Mouse (Mus musculus): ENCODE results near the gene Treml1. TPM values are rescaled to one million over a fixed set of nuclear protein-coding genes. Genes with fewer than 3 reads are reported as not detected.
A peak's percentile ranks its signal among the peaks of the same experiment; 100 is the strongest.

Gene Treml1
- polyA plus RNA-seq, 1 experiment, result 0.11 TPM

GRCm38 (mm10) chr17:48325638-48326037 lies 34.1 kb upstream of the Treml1 start:
- 85% methylated on average over 11 of the region's 11 CpGs for WGBS
- no peak overlapping the region for H3K4me3 ChIP-seq (replicated peaks; ENCODE audit: insufficient read depth, low read depth, low read length)

GRCm38 (mm10) chr17:48326656-48327055 lies 33.1 kb upstream of the Treml1 start:
- Histone ChIP-seq H3K4me1 (ENCODE audit: control insufficient read depth, insufficient read depth, low read length) (no peaks in the 10 kb centered on the region), H3K27me3 (ENCODE audit: control insufficient read depth, insufficient read depth, low read length) (no peaks in the 10 kb centered on the region), H3K27ac (ENCODE audit: insufficient read depth, low read length) (no peak overlapping the region), H3K4me3 (replicated peaks; ENCODE audit: insufficient read depth, low read depth, low read length) (no peak overlapping the region)
- no peak for DNase-seq
- TF ChIP-seq CTCF (IDR thresholded peaks at IDR 0.05; ENCODE audit: borderline replicate concordance, insufficient read depth, low read depth, low read length) (no peak), POLR2A (IDR thresholded peaks at IDR 0.05; ENCODE audit: borderline replicate concordance, insufficient read depth, low read length) (no peak)
- WGBS, result 79% methylated on average over 4 of the region's 4 CpGs

More at GRCm38 (mm10) chr17:48325638-48326037, 34.1 kb upstream of the Treml1 start:
- no peak for DNase-seq
- Histone ChIP-seq H3K4me1 (ENCODE audit: control insufficient read depth, insufficient read depth, low read length) (no peaks in the 10 kb centered on the region), H3K27me3 (ENCODE audit: control insufficient read depth, insufficient read depth, low read length) (no peaks in the 10 kb centered on the region), H3K27ac (ENCODE audit: insufficient read depth, low read length) (no peak overlapping the region)
- TF ChIP-seq POLR2A (IDR thresholded peaks at IDR 0.05; ENCODE audit: borderline replicate concordance, insufficient read depth, low read length), result no peak
- TF ChIP-seq CTCF (IDR thresholded peaks at IDR 0.05; ENCODE audit: borderline replicate concordance, insufficient read depth, low read depth, low read length), result no peak

DNA sequence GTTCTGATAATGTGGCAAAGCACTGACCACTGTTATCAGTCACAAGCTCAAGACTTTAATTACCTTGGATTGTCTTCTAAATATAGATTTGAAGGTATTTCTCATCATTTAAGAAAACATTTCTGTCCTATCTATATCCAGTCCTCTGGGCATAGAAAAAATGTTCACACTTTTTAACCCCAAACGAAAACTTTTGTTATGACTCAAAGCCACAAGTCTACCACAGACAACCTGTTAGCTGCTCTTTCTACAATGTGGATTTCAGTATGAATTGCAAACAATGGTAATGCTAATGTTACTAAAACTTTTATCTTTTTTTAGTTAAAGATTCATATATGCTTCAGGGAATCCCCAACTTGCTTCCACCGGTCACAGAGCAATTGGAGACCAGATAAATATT lies 27.2 kb upstream of the Treml1 start:
- Histone ChIP-seq H3K27ac (ENCODE audit: insufficient read depth, low read length) (no peak overlapping the region), H3K27me3 (ENCODE audit: control insufficient read depth, insufficient read depth, low read length) (no peaks in the 10 kb centered on the region), H3K4me3 (replicated peaks; ENCODE audit: insufficient read depth, low read depth, low read length) (no peak overlapping the region), H3K4me1 (ENCODE audit: control insufficient read depth, insufficient read depth, low read length) (no peaks in the 10 kb centered on the region)
- 88% methylated on average over 2 of the region's 2 CpGs for WGBS
- TF ChIP-seq POLR2A (IDR thresholded peaks at IDR 0.05; ENCODE audit: borderline replicate concordance, insufficient read depth, low read length), result no peak
- no peak for TF ChIP-seq CTCF (IDR thresholded peaks at IDR 0.05; ENCODE audit: borderline replicate concordance, insufficient read depth, low read depth, low read length)
- DNase-seq, result no peak

DNA sequence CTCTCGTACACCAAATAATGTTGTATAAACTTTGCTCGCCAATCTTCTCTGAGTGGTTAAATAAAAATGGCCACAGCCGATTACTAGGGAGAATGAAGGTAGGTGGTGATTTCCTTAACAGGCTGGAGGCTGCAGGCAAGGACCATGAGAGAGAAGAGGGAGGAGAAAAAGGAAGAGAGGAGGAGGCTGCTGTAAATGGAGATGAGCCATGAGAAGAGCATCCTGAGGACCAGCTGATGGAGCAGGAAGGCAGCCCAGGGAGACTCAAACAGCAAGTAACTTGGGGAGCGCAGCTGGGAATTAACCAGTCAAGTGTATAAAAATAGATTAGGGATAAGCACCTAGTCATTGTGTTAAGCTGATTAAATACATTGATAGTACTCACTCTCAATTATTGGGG lies 25.5 kb upstream of the Treml1 start:
- 91% methylated on average over 4 of the region's 4 CpGs for WGBS
- no peak for DNase-seq

GRCm38 (mm10) chr17:48336857-48337256 lies 22.9 kb upstream of the Treml1 start:
- Histone ChIP-seq H3K4me1 (ENCODE audit: control insufficient read depth, insufficient read depth, low read length) (no peaks in the 10 kb centered on the region), H3K4me3 (replicated peaks; ENCODE audit: insufficient read depth, low read depth, low read length) (no peak overlapping the region), H3K27me3 (ENCODE audit: control insufficient read depth, insufficient read depth, low read length) (no peaks in the 10 kb centered on the region), H3K27ac (ENCODE audit: insufficient read depth, low read length) (no peak overlapping the region)
- DNase-seq, result peak; percentile 31 to 49
- 3% methylated on average over 6 of the region's 6 CpGs for WGBS
- TF ChIP-seq POLR2A (IDR thresholded peaks at IDR 0.05; ENCODE audit: borderline replicate concordance, insufficient read depth, low read length) (no peak), CTCF (IDR thresholded peaks at IDR 0.05; ENCODE audit: borderline replicate concordance, insufficient read depth, low read depth, low read length) (peak; percentile 71)

More for the DNA sequence above, 25.5 kb upstream of the Treml1 start:
- TF ChIP-seq POLR2A (IDR thresholded peaks at IDR 0.05; ENCODE audit: borderline replicate concordance, insufficient read depth, low read length) (no peak), CTCF (IDR thresholded peaks at IDR 0.05; ENCODE audit: borderline replicate concordance, insufficient read depth, low read depth, low read length) (no peak)
- H3K27ac ChIP-seq (ENCODE audit: insufficient read depth, low read length), result no peak overlapping the region
- no peak overlapping the region for H3K4me3 ChIP-seq (replicated peaks; ENCODE audit: insufficient read depth, low read depth, low read length)
- H3K4me1 ChIP-seq (ENCODE audit: control insufficient read depth, insufficient read depth, low read length), result no peaks in the 10 kb centered on the region
- H3K27me3 ChIP-seq (ENCODE audit: control insufficient read depth, insufficient read depth, low read length), result no peaks in the 10 kb centered on the region

- WGBS, result 31% methylated on average over 1 of the region's 1 CpGs
- H3K4me1 ChIP-seq (ENCODE audit: control insufficient read depth, insufficient read depth, low read length), result no peaks in the 10 kb centered on the region
- TF ChIP-seq CTCF (IDR thresholded peaks at IDR 0.05; ENCODE audit: borderline replicate concordance, insufficient read depth, low read depth, low read length), result no peak
- no peak for TF ChIP-seq POLR2A (IDR thresholded peaks at IDR 0.05; ENCODE audit: borderline replicate concordance, insufficient read depth, low read length)
- no peak overlapping the region for H3K27ac ChIP-seq (ENCODE audit: insufficient read depth, low read length)
- no peak for DNase-seq
- no peak overlapping the region for H3K4me3 ChIP-seq (replicated peaks; ENCODE audit: insufficient read depth, low read depth, low read length)
- no peaks in the 10 kb centered on the region for H3K27me3 ChIP-seq (ENCODE audit: control insufficient read depth, insufficient read depth, low read length)
Observed at GRCm38 (mm10) chr17:48340267-48340666, 19.4 kb upstream of the Treml1 start.

DNA sequence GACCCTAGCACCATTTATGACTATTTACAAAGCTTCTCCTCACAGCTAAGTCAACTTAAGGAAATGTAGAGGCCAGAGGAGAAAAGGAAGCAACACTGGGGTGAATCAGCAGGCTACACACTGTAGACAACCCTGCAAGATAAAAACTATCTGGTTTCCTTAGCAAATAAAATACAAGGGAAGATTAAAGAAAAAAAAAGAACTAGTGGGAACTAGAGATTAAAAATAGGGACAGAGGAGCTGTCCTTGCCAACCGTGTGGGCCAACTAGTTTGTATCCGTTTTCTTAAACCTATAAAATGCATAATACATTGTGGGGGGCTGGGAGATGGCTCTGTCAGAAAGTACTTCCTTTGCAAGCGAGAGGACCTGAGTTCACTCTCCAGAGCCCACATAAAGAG lies 17.8 kb upstream of the Treml1 start:
- no peak for TF ChIP-seq CTCF (IDR thresholded peaks at IDR 0.05; ENCODE audit: borderline replicate concordance, insufficient read depth, low read depth, low read length)
- TF ChIP-seq POLR2A (IDR thresholded peaks at IDR 0.05; ENCODE audit: borderline replicate concordance, insufficient read depth, low read length), result no peak
- Histone ChIP-seq H3K27ac (ENCODE audit: insufficient read depth, low read length) (no peak overlapping the region), H3K27me3 (ENCODE audit: control insufficient read depth, insufficient read depth, low read length) (no peaks in the 10 kb centered on the region), H3K4me3 (replicated peaks; ENCODE audit: insufficient read depth, low read depth, low read length) (no peak overlapping the region), H3K4me1 (ENCODE audit: control insufficient read depth, insufficient read depth, low read length) (no peaks in the 10 kb centered on the region)
- DNase-seq, result no peak
- 84% methylated on average over 3 of the region's 3 CpGs for WGBS

GRCm38 (mm10) chr17:48343065-48343464 lies 16.7 kb upstream of the Treml1 start:
- Histone ChIP-seq H3K4me1 (ENCODE audit: control insufficient read depth, insufficient read depth, low read length) (no peaks in the 10 kb centered on the region), H3K4me3 (replicated peaks; ENCODE audit: insufficient read depth, low read depth, low read length) (no peak overlapping the region), H3K27ac (ENCODE audit: insufficient read depth, low read length) (no peak overlapping the region), H3K27me3 (ENCODE audit: control insufficient read depth, insufficient read depth, low read length) (no peaks in the 10 kb centered on the region)
- 91% methylated on average over 2 of the region's 2 CpGs for WGBS
- no peak for TF ChIP-seq CTCF (IDR thresholded peaks at IDR 0.05; ENCODE audit: borderline replicate concordance, insufficient read depth, low read depth, low read length)
- TF ChIP-seq POLR2A (IDR thresholded peaks at IDR 0.05; ENCODE audit: borderline replicate concordance, insufficient read depth, low read length), result no peak
- no peak for DNase-seq

Measured in cerebellum, adult 2 months (tissue).